Mouse (Mus musculus) lung, postnatal 10 days (tissue): ENCODE data around the gene Gnai1.

Experiments used
- DNase-seq: peaks from one replicate; pipeline ENCODE4 v3.0.0; 2021

Gene Gnai1

GRCm38 (mm10) chr5:18282095-18282494 is 78.1 kb downstream of the Gnai1 start:
- no peak for DNase-seq

GRCm38 (mm10) chr5:18274352-18274940 is 85.7 kb downstream of the Gnai1 start:
- DNase-seq: no peak

GRCm38 (mm10) chr5:18273291-18274284 is 86.6 kb downstream of the Gnai1 start:
- DNase-seq: peak; percentile 5

GRCm38 (mm10) chr5:18250379-18251017 is 109.7 kb downstream of the Gnai1 start:
- DNase-seq: no peak

DNA sequence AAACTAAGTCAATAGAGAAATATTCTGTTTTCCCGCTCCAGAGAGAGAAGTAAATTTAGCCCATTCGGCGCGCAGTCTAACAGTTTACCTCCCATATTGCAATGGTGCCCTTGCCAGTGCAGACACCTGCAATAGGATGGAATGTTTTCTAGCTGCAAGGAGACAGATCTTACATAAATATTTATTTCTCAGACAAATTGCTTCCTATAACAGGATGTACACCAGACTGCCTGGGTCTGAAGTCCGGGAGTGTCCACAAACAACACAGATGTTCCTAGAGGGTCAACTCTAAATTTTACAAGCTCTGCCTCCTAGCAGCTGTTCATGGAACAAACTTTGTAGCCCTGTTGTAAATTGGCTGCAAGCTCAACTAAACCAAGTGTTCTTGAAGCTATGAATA is 111.0 kb downstream of the Gnai1 start:
- DNase-seq: peak; percentile 5

GRCm38 (mm10) chr5:18229396-18229795 is 130.8 kb downstream of the Gnai1 start:
- no peak for DNase-seq

DNA sequence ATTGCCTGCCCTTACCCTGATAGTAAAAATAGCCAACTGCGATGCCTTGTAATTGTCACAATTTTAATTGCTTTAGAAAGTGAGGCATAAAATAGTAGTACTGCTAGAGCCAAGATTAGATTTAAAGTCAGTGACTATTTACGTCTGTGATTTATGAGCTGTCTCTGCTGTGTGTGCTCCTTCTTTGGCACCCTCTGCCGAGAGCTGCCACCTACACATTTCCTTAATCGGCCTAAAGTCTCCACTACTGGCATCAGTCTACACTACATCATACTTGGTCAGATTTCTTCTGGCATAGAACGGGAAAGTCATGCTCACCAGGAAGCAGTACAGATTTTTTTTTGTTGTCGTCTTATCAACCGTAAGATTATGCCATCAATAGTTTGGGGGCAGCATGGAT is 131.3 kb downstream of the Gnai1 start:
- no peak for DNase-seq

- peak; percentile 51 for DNase-seq
These were observed 139.3 kb downstream of the Gnai1 start for GRCm38 (mm10) chr5:18220873-18221272.

- DNase-seq: no peak
These were observed 141.9 kb downstream of the Gnai1 start for GRCm38 (mm10) chr5:18218292-18218691.

GRCm38 (mm10) chr5:18217856-18218255 is 142.3 kb downstream of the Gnai1 start:
- no peak for DNase-seq
